Mouse (Mus musculus) heart, embryonic 10.5 days (tissue): ENCODE results near the gene Mtor. TPM values are rescaled to one million over a fixed set of nuclear protein-coding genes. Genes with fewer than 3 reads are reported as not detected.

Experiments
- DNase-seq: peaks from one replicate; pipeline ENCODE4 v3.0.0-alpha.2; 2017; ENCODE audit warnings: low spot score
- H3K27ac ChIP-seq: fragments of 300-500 bp; sonication (generic); 2 replicates; pipeline ENCODE4 v1.5.1; 2016; ENCODE audit warnings: mild to moderate bottlenecking
- H3K27me3 ChIP-seq: fragments of 300-500 bp; sonication (generic); 2 replicates; pipeline ENCODE4 v1.6.1; 2016; ENCODE audit warnings: mild to moderate bottlenecking; ENCODE audit not compliant: poor library complexity, insufficient read depth, severe bottlenecking
- H3K36me3 ChIP-seq: fragments of 300-500 bp; sonication (generic); 2 replicates; pipeline ENCODE4 v1.6.1; 2016; ENCODE audit warnings: mild to moderate bottlenecking, moderate library complexity
- H3K4me1 ChIP-seq: fragments of 300-500 bp; sonication (generic); 2 replicates; pipeline ENCODE4 v1.6.1; 2016; ENCODE audit warnings: mild to moderate bottlenecking
- H3K4me3 ChIP-seq: fragments of 300-500 bp; sonication (generic); 2 replicates; pipeline ENCODE4 v1.5.1; 2016; ENCODE audit warnings: mild to moderate bottlenecking, moderate library complexity
- H3K9me3 ChIP-seq: fragments of 300-500 bp; sonication (generic); 2 replicates; pipeline ENCODE4 v1.6.1; 2016; ENCODE audit warnings: mild to moderate bottlenecking, moderate library complexity
- WGBS: fragments of 180-500 bp; shearing (Covaris S2); methylation state at CpG from one replicate; pipeline ENCODE4 v1.1.7; 2016; 5-methylcytosine and 5-hydroxymethylcytosine counted together
- polyA plus RNA-seq: library from polyadenylated mRNA; unstranded; fragments of >200 nt; fragmentation: Nextera tagmentation; extraction: Ambion mirVana; gene quantifications from 2 replicates; pipeline ENCODE4 v1.2.1, GENCODE M21; 2016

The Mtor gene
- polyA plus RNA-seq, result 17.3 and 19.9 TPM in 2 replicates

DNA sequence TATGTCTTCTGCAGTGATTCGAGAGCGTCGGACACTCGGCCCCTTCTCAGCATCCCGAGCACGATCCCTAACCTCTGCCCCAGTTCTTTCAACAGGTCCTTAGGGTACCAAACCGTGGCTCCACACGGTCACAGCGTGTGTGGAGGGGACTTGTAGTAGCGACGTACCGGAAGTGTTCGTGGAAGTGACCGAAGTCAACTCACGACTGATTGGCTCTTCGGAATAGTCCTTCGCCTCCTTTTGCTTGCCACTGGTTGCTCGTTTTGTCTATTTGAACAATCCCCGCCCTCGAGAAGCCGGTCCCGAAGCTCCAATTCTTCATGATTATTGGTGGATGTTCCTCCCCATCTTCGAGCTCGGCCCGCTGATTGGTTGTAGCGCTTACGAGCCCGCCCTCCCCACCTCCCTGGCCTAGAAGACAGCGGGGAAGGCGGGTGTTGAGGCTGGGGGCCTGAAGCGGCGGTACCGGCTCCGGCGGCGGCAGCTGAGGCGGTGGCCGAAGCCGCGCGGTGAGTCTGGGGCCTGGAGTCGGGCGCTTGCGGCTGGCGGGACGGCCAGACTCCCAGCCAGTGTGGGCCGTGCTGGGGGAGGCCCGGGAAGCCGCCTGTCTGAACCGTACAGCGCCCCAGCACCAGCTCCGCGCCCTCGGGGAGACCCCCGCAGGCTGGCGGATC is at the start of gene Mtor:
Gene Mtor, plus strand, starts transcription at position 433 of the 674 bp plus-strand sequence.
- peak within 1 kb of the TSS; percentile 98 for H3K4me3 ChIP-seq
- no peaks in the 10 kb centered on the region for H3K9me3 ChIP-seq
- H3K4me1 ChIP-seq, result peaks cover 24% of the 10 kb centered on the region
- no peaks in the 10 kb centered on the region for H3K27me3 ChIP-seq
- H3K36me3 ChIP-seq, result peaks cover 13% of the 10 kb centered on the region
- H3K27ac ChIP-seq, result peak within 1 kb of the TSS; percentile 92
- peak; percentile 99 for DNase-seq
- WGBS, result under 1% methylated on average over 56 of the region's 56 CpGs

DNA sequence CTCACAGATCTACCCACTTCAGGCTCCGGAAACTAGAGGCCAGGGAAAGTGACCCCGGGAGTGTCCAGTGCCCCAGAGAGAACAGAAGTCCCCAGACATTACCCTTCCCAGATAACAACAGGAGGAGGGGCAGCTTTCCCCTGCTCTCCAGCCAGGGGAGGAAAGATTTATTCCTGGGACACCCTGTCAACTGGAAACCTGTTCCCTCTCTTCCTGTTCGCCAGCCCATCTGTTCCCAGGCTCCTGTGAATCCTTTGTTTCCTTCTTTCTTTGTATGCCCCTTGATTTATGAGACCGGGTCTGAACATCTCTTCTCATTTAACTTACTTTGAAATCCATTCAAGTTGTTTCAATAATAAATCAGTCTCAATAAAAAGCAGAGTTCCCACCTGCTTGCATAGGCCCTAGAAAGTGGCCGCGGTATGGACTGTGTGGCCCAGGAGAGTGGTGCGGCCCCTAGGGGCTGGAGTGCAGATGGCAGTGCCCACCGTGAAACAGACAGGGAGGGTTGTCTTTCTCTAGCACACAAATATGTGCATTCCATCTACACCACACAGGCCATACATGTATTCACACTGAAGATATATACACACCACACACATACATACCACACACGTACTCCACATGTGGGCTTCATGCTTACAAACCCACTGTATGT is 48.8 kb upstream of the Mtor start:
- Histone ChIP-seq H3K4me1 (peaks cover 11% of the 10 kb centered on the region), H3K9me3 (no peaks in the 10 kb centered on the region), H3K27me3 (peaks cover 54% of the 10 kb centered on the region), H3K4me3 (no peak overlapping the region), H3K36me3 (no peaks in the 10 kb centered on the region), H3K27ac (no peak overlapping the region)
- 65% methylated on average over 9 of the region's 9 CpGs for WGBS
- no peak for DNase-seq

DNA sequence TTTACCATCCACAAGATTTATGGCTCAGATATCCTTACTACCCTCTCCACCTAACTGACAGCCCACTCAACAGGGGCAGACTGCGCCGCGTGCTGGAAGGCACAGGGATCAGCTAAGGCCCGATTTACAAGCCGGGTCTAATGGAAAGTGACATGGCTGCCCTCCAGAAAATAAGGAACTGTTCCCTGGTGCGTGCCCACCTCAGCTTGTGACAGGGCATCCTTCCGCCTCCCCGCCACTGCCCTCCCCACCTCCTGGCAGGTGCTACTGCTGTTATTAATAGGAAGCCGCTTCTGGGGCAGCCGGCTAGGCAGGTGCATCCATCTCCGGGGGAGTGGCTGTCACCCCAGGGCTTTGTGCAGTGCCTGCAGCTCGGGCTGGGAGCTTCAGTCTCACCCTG is 45.0 kb upstream of the Mtor start:
- 27% methylated on average over 12 of the region's 12 CpGs for WGBS
- DNase-seq, result no peak
- no peak overlapping the region for H3K27ac ChIP-seq
- peaks cover 19% of the 10 kb centered on the region for H3K4me1 ChIP-seq
- no peak overlapping the region for H3K4me3 ChIP-seq
- H3K9me3 ChIP-seq, result no peaks in the 10 kb centered on the region
- H3K27me3 ChIP-seq, result peaks cover 84% of the 10 kb centered on the region
- H3K36me3 ChIP-seq, result no peaks in the 10 kb centered on the region

DNA sequence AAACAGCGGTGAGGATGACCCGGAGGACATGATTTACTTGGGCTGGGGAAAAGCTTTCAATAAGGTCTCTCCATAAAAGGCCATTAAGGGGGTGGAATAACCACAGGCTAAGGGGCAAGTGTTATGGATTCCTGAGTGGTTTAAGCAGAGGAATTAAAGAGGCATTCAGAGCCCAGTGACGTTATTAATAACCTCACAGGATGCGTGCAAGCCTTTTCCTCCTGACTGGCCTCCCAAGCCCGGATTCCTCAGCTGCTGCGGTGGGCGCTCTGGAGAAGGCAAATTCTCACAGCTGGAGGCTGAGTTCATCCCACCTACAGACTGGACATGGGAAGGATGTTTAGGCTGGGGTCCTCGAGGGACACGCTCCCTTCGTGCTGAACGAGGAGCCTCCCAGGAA is 43.7 kb upstream of the Mtor start:
- Histone ChIP-seq H3K9me3 (no peaks in the 10 kb centered on the region), H3K36me3 (no peaks in the 10 kb centered on the region), H3K4me3 (0 out of 2 replicates have a peak overlapping the region, but pooled peaks have one; percentile 12), H3K4me1 (peaks cover 19% of the 10 kb centered on the region), H3K27ac (no peak overlapping the region), H3K27me3 (peaks cover 87% of the 10 kb centered on the region)
- 17% methylated on average over 11 of the region's 11 CpGs for WGBS
- no peak for DNase-seq

DNA sequence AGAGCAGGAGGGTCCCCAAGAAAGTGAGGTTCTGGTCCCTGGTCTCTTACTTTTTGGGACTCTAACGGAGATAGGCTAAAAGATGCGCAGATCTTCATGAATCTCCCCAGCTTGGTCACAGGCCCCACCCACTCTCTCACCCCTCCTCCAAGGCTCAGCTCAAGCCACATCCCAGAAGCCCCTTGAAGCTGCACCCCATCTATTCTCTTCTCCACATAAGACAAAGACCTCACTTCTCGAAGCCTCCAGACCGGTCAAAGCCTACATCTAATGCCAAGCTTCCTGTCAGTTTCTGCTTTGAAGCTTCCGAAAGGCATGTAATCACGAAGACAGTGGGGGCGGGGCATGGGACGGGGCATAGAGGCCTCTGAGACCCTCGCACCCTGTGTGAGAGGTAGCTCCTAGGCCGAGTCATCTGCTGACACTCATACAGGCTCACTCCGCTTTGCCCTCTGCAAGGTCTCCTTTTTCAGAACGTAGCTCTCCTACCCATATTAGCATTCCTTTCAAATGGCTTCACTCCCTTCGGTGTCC is 43.1 kb upstream of the Mtor start:
- Histone ChIP-seq H3K4me3 (no peak overlapping the region), H3K4me1 (peaks cover 19% of the 10 kb centered on the region), H3K27me3 (peaks cover 83% of the 10 kb centered on the region), H3K27ac (no peak overlapping the region), H3K9me3 (no peaks in the 10 kb centered on the region), H3K36me3 (no peaks in the 10 kb centered on the region)
- no peak for DNase-seq
- 14% methylated on average over 13 of the region's 13 CpGs for WGBS

DNA sequence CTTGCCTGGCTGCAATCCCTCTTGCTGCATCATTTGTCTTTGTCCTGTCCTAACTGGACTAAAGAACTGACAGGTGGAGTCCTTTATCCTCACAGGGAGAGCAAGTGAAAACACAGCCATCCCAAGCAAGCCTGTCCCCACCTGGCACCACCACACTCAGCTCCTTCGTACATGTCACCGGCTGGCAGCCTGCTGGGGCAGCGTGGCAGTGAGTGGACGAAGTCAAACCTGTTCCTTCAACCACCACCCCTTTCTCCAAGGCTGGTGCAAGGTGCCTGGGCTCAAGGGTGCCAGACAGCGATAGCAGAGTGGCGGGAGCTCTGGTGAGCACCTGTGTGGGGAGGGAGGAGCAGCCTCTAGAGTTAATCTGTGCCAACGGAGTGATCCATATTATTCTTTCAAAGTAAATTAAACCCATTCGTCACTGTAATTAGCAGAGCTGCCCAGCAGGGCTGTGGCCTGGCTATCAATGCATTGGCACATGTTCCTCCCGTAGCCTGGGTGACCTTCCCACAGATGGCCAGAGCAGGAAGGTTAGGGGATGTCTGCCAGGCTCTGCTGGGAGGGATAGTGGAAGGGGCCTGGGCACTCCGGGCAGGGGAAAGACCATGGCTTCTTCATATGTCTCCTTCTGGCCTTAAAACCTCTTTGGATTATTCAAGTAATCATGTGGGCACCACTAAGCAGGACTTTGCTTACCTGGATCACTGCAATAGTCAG is 40.0 kb upstream of the Mtor start:
- H3K9me3 ChIP-seq, result no peaks in the 10 kb centered on the region
- peaks cover 14% of the 10 kb centered on the region for H3K4me1 ChIP-seq
- no peak overlapping the region for H3K4me3 ChIP-seq
- H3K36me3 ChIP-seq, result no peaks in the 10 kb centered on the region
- WGBS, result 76% methylated on average over 10 of the region's 10 CpGs
- H3K27me3 ChIP-seq, result peaks cover 57% of the 10 kb centered on the region
- no peak overlapping the region for H3K27ac ChIP-seq
- no peak for DNase-seq

DNA sequence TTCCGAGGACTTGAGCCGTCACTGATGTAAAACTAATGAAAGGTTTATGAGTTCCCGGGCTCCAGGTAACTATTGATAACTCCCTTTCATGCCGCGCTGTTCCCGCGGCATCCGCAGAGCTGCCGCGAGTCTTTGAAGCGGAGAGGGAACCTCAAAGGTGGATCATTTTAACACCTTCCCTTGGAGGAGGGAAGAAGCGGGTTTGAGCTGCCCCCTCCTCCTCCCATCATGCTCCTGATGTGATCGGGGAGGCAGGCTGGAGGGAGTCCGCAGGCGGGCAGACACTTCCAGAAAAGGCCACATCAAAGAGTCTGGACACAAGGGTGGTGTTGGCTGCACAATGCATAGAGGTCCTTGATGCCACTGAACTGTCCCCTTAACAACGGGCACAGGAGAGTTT is 32.8 kb upstream of the Mtor start:
- no peak for DNase-seq
- peaks cover 66% of the 10 kb centered on the region for H3K27me3 ChIP-seq
- no peaks in the 10 kb centered on the region for H3K36me3 ChIP-seq
- WGBS, result 14% methylated on average over 16 of the region's 16 CpGs
- no peak overlapping the region for H3K27ac ChIP-seq
- H3K4me3 ChIP-seq, result no peak overlapping the region
- H3K4me1 ChIP-seq, result peaks cover 4% of the 10 kb centered on the region; the same call in 1 of the 2 replicates
- no peaks in the 10 kb centered on the region for H3K9me3 ChIP-seq

DNA sequence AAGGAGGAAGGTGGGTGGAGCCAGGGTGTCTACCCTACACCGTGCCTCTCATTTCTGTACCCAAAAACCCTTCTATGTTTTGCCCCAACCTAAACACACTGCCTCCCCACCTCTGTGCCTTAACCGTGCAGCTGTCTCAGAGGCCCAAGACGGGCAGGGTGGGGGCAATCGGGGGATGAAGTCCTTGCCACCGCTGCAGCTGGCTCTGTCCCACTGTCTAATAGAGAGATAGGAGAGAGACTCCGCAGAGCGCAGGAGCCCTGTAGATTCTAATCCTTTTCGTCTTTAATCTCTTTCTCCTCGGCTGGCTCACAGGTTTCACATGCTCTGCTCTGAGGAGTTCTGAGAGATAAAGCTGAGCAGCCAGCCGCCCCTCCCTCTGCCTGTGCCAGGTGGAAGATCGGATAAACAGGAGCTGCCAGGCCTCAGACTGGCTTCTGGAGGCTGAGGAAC is 31.3 kb upstream of the Mtor start:
- H3K4me3 ChIP-seq, result no peak overlapping the region
- DNase-seq, result no peak
- H3K27ac ChIP-seq, result no peak overlapping the region
- peaks cover 63% of the 10 kb centered on the region for H3K27me3 ChIP-seq
- peaks cover 4% of the 10 kb centered on the region; the same call in 1 of the 2 replicates for H3K4me1 ChIP-seq
- 31% methylated on average over 11 of the region's 11 CpGs for WGBS
- H3K36me3 ChIP-seq, result no peaks in the 10 kb centered on the region
- H3K9me3 ChIP-seq, result no peaks in the 10 kb centered on the region

DNA sequence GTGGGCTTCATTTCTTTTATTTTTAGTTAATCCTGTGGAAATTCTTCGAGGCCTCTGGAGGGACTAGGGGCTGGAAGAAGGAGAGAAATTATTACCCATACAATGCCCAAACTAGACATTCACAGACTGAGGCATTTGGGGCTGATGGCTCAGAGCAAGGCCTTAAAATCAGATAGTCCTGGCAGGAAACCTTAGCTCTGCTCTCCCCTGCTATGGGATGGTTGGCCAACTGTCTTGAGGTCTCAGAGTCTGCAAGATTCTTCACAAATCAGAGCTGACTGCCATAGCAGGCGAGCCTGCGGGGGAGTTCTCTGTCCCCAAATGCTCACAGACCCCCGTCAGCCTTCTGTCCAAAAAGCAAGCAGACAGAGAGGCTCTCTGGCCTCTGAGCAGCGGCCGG is 30.9 kb upstream of the Mtor start:
- Histone ChIP-seq H3K9me3 (no peaks in the 10 kb centered on the region), H3K27me3 (peaks cover 63% of the 10 kb centered on the region), H3K36me3 (no peaks in the 10 kb centered on the region), H3K27ac (no peak overlapping the region), H3K4me3 (no peak overlapping the region), H3K4me1 (peaks cover 4% of the 10 kb centered on the region; the same call in 1 of the 2 replicates)
- DNase-seq, result no peak
- 64% methylated on average over 6 of the region's 6 CpGs for WGBS

DNA sequence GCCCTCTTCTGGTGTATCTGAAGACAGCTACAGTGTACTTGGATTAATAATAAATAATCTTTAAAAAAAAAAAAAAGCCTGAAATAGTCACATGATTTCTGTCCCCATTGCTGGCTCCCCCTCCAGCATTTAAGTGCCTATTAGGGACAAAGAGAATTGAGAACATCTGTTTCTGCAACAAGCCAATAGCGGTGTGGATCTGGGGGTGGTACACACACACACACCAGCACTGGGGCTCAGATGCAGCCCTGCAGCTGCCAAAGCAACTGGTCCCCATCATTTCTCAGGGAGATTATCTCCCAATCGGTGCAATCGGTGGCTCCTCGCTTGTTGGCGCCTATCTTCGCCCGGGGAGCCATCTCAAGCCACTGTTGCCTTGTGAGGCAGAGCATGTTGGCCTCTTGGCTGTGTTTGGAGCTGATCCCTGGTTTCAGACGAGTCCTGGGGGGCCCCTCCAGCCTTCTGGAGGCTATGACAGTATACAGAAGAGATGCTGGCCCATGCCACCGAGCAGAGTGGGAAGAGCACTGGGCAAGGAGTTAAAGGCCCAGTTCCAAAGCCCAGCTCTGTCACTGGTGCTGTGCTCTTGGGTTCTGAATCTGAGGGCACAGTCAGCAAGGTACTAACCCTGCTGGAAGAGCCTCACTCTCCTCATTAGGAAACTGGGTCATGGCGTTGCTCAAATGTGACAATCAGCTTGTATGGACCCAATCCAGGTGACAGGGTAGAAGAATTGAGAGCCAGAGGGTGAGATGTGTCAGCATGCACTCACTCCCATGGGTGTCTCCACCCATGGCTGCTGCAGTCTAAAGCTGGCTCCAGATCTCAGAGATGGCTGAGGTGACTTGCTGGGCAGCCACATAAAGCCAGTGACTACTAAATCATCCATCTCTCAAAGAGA is 21.2 kb upstream of the Mtor start:
- DNase-seq, result no peak
- Histone ChIP-seq H3K27ac (no peak overlapping the region), H3K9me3 (no peaks in the 10 kb centered on the region), H3K36me3 (peaks cover 5% of the 10 kb centered on the region; the same call in 1 of the 2 replicates), H3K27me3 (0 out of 2 replicates have a peak, but pooled peaks cover 6% of the 10 kb centered on the region), H3K4me1 (no peaks in the 10 kb centered on the region), H3K4me3 (no peak overlapping the region)
- 75% methylated on average over 10 of the region's 10 CpGs for WGBS

DNA sequence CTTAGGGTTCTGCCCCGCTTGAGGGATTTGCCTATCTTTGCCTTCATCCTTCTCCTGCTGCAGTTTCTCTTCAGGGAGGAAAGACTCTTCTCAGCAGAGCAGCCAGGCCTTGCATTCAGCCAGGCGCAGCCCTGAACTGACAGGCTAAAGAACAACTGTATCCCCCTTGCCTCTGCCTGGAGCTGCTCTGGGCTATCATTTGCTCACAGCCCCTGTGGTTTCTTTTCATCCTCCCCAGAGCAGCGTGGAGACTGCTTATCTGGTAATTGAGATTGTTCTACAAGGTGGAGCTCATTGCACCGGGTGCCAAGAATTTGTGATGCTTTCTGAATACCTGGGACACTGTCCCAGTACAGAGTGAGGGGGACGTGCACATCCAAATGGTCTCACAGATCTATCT is 19.9 kb upstream of the Mtor start:
- Histone ChIP-seq H3K4me3 (no peak overlapping the region), H3K36me3 (peaks cover 5% of the 10 kb centered on the region; the same call in 1 of the 2 replicates), H3K27ac (no peak overlapping the region), H3K9me3 (no peaks in the 10 kb centered on the region), H3K27me3 (0 out of 2 replicates have a peak, but pooled peaks cover 6% of the 10 kb centered on the region), H3K4me1 (peaks cover 7% of the 10 kb centered on the region; the same call in 1 of the 2 replicates)
- 71% methylated on average over 5 of the region's 5 CpGs for WGBS
- no peak for DNase-seq

DNA sequence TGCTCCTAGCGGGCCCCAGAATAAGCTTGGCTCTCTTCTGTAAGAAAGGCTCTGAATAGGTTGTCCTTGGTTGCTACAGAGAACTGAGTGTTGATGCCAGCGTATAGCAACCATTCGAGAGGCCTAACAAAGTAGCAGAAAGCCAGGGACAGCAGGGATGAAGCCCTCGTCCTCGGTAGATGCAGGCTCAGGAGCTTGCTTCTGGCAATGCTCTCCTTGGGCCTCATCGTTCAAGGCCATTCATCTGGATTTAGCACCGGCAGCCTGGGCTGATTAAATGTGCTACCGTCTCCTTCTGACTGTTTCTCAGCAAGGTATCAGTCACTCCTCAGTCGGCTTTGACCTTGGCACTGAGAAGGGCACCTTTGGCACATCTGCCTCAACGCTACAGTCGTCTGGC is 19.3 kb upstream of the Mtor start:
- 81% methylated on average over 11 of the region's 11 CpGs for WGBS
- peaks cover 11% of the 10 kb centered on the region; the same call in 1 of the 2 replicates for H3K4me1 ChIP-seq
- no peak for DNase-seq
- no peak overlapping the region for H3K27ac ChIP-seq
- H3K4me3 ChIP-seq, result no peak overlapping the region
- peaks cover 9% of the 10 kb centered on the region; the same call in 1 of the 2 replicates for H3K36me3 ChIP-seq
- H3K9me3 ChIP-seq, result no peaks in the 10 kb centered on the region
- H3K27me3 ChIP-seq, result 0 out of 2 replicates have a peak, but pooled peaks cover 6% of the 10 kb centered on the region
